Mouse (Mus musculus) G1E (cell line): ENCODE measurements at regions not wholly inside any gene's neighbourhood (a gene's known extent, or its start where the extent isn't known, plus 50 kb on each side); places are given as distances from the start of the nearest gene placed in this dataset.

Experiments
- ATAC-seq: 2 replicates; pipeline ENCODE4 v1.8.0; 2016; ENCODE audit warnings: mild to moderate bottlenecking; ENCODE audit not compliant: insufficient number of reproducible peaks, poor library complexity, low FRiP score, severe bottlenecking; ENCODE audit errors: extremely low read depth
- DNase-seq: peaks from one replicate; pipeline ENCODE4 v3.0.0; 2012; ENCODE audit warnings: low spot score
- H3K27me3 ChIP-seq: 2 replicates; pipeline ENCODE4 v1.6.1; 2012; ENCODE audit warnings: mild to moderate bottlenecking, low read length, inconsistent platforms; ENCODE audit not compliant: insufficient read depth
- H3K36me3 ChIP-seq: replicated peaks from 2 replicates; pipeline ENCODE3; 2012; ENCODE audit warnings: mild to moderate bottlenecking, inconsistent platforms
- H3K4me1 ChIP-seq: 2 replicates; pipeline ENCODE4 v1.6.1; 2012; ENCODE audit warnings: low read depth, low read length, inconsistent platforms, mixed read lengths; ENCODE audit not compliant: insufficient read depth
- H3K4me3 ChIP-seq: 2 replicates; pipeline ENCODE4 v1.5.1; 2012; ENCODE audit warnings: low read depth, mild to moderate bottlenecking, inconsistent platforms, low read length, moderate library complexity, mixed read lengths
- H3K9me3 ChIP-seq: replicated peaks from 2 replicates; pipeline ENCODE4 v1.6.1; 2012; ENCODE audit warnings: inconsistent platforms
- CTCF ChIP-seq: IDR thresholded peaks from 2 replicates; pipeline ENCODE4 v1.5.1; 2012; ENCODE audit warnings: low read depth, low read length, inconsistent platforms, mixed read lengths
- GATA1 ChIP-seq: IDR thresholded peaks from 2 replicates; pipeline ENCODE4 v1.6.1; 2012; ENCODE audit warnings: borderline replicate concordance, low read length, inconsistent platforms, mixed read lengths
- GATA2 ChIP-seq: IDR thresholded peaks from 2 replicates; pipeline ENCODE4 v1.6.1; 2012; ENCODE audit warnings: low read depth, low read length, inconsistent platforms, borderline replicate concordance
- POLR2AphosphoS5 ChIP-seq: IDR thresholded peaks from 2 replicates; pipeline ENCODE4 v1.6.1; 2012; ENCODE audit warnings: low read depth, low read length, inconsistent platforms; ENCODE audit not compliant: insufficient replicate concordance
- TAL1 ChIP-seq: conservative IDR thresholded peaks from 2 replicates; pipeline ENCODE4 v1.6.1; 2012; ENCODE audit warnings: low read depth, low read length, inconsistent platforms, mixed read lengths

GRCm38 (mm10) chr16:18720433-18721233 lies 56.0 kb upstream of the Cldn5 start:
- ATAC-seq = no peak
- peaks cover 35% of the 10 kb centered on the region for H3K27me3 ChIP-seq

GRCm38 (mm10) chr16:18723186-18723843 lies 53.3 kb upstream of the Cldn5 start:
- ATAC-seq = no peak
- Histone ChIP-seq H3K9me3 (no peaks in the 10 kb centered on the region), H3K4me3 (no peak overlapping the region), H3K36me3 (no peaks in the 10 kb centered on the region), H3K27me3 (peaks cover 22% of the 10 kb centered on the region), H3K4me1 (no peaks in the 10 kb centered on the region; the same call in 1 of the 2 replicates)
- no peak for TF ChIP-seq GATA1
- no peak for TF ChIP-seq CTCF
- TF ChIP-seq POLR2AphosphoS5 = no peak
- no peak for TF ChIP-seq TAL1
- no peak for TF ChIP-seq GATA2
- DNase-seq = no peak

More at GRCm38 (mm10) chr16:18720433-18721233, 56.0 kb upstream of the Cldn5 start:
- TF ChIP-seq CTCF (no peak), GATA2 (no peak), TAL1 (no peak), POLR2AphosphoS5 (no peak), GATA1 (no peak)
- Histone ChIP-seq H3K4me1 (peaks cover 3% of the 10 kb centered on the region), H3K4me3 (no peak overlapping the region), H3K9me3 (no peaks in the 10 kb centered on the region), H3K36me3 (no peaks in the 10 kb centered on the region)
- DNase-seq = no peak

- Histone ChIP-seq H3K4me1 (no peaks in the 10 kb centered on the region), H3K36me3 (no peaks in the 10 kb centered on the region), H3K4me3 (no peak overlapping the region), H3K27me3 (peaks cover 21% of the 10 kb centered on the region), H3K9me3 (no peaks in the 10 kb centered on the region)
- TF ChIP-seq TAL1 (no peak), GATA2 (no peak), CTCF (no peak), GATA1 (no peak), POLR2AphosphoS5 (no peak)
- ATAC-seq (no peak), DNase-seq (no peak)
Observed at GRCm38 (mm10) chr16:18723874-18724273, 52.8 kb upstream of the Cldn5 start.

- no peaks in the 10 kb centered on the region for H3K9me3 ChIP-seq
- DNase-seq (no peak), ATAC-seq (no peak)
- TF ChIP-seq CTCF (no peak), POLR2AphosphoS5 (no peak), TAL1 (no peak), GATA2 (no peak)
- H3K4me3 ChIP-seq = no peak overlapping the region
- peaks cover 23% of the 10 kb centered on the region for H3K27me3 ChIP-seq
- H3K4me1 ChIP-seq = no peaks in the 10 kb centered on the region
- H3K36me3 ChIP-seq = no peaks in the 10 kb centered on the region
Observed at GRCm38 (mm10) chr16:18724706-18725105, 51.9 kb upstream of the Cldn5 start.
